Mouse (Mus musculus) embryonic facial prominence, embryonic 15.5 days (tissue): ENCODE measurements around the gene Zfp28. TPM values are rescaled to one million over a fixed set of nuclear protein-coding genes. Genes with fewer than 3 reads are reported as not detected.

Experiments used
- ATAC-seq: fragments of 200-750 bp; cut with Nextera tagmentation; 2 replicates; pipeline ENCODE4 v1.8.0; 2017; ENCODE audit warnings: low read depth, moderate TSS enrichment; ENCODE audit not compliant: insufficient number of reproducible peaks, low FRiP score, low TSS enrichment
- H3K27ac ChIP-seq: fragments of 300-500 bp; sonication (generic); replicated peaks from 2 replicates; pipeline ENCODE4 v1.5.1; 2015; ENCODE audit warnings: mild to moderate bottlenecking, inconsistent platforms
- H3K27me3 ChIP-seq: fragments of 300-500 bp; sonication (generic); 2 replicates; pipeline ENCODE4 v1.6.1; 2015; ENCODE audit warnings: inconsistent platforms
- H3K36me3 ChIP-seq: fragments of 300-500 bp; sonication (generic); 2 replicates; pipeline ENCODE4 v1.6.1; 2015; ENCODE audit warnings: mild to moderate bottlenecking, inconsistent platforms
- H3K4me1 ChIP-seq: fragments of 300-500 bp; sonication (generic); 2 replicates; pipeline ENCODE4 v1.6.1; 2015; ENCODE audit warnings: inconsistent platforms
- H3K4me2 ChIP-seq: fragments of 300-500 bp; sonication (generic); replicated peaks from 2 replicates; pipeline ENCODE4 v1.6.1; 2015; ENCODE audit warnings: mild to moderate bottlenecking, inconsistent platforms
- H3K4me3 ChIP-seq: fragments of 300-500 bp; sonication (generic); replicated peaks from 2 replicates; pipeline ENCODE4 v1.5.1; 2015; ENCODE audit warnings: mild to moderate bottlenecking, inconsistent platforms
- H3K9ac ChIP-seq: fragments of 300-500 bp; sonication (generic); 2 replicates; pipeline ENCODE4 v1.6.1; 2015; ENCODE audit warnings: inconsistent platforms
- H3K9me3 ChIP-seq: fragments of 300-500 bp; sonication (generic); replicated peaks from 2 replicates; pipeline ENCODE4 v1.6.1; 2016; ENCODE audit warnings: inconsistent platforms
- WGBS: fragments of 180-500 bp; shearing (Covaris S2); methylation state at CpG from one replicate; pipeline ENCODE4 v1.1.7; 2015; 5-methylcytosine and 5-hydroxymethylcytosine counted together
- polyA plus RNA-seq: library from polyadenylated mRNA; unstranded; fragments of >200 nt; fragmentation: Nextera tagmentation; extraction: Ambion mirVana; gene quantifications from 2 replicates; pipeline ENCODE4 v1.2.1, GENCODE M21; 2015

Gene Zfp28
- 9.5 and 10.0 TPM in 2 replicates for polyA plus RNA-seq

- Histone ChIP-seq H3K4me2 (peak within 1 kb of the TSS; percentile 83), H3K4me3 (peak within 1 kb of the TSS; percentile 73), H3K9me3 (no peaks in the 10 kb centered on the region), H3K9ac (peak within 1 kb of the TSS; percentile 68), H3K36me3 (peaks cover 8% of the 10 kb centered on the region; the same call in 1 of the 2 replicates), H3K4me1 (peaks cover 15% of the 10 kb centered on the region), H3K27ac (no peak within 1 kb of the TSS; the same call in 1 of the 2 replicates), H3K27me3 (no peaks in the 10 kb centered on the region)
- 0% methylated on average over 28 of the region's 28 CpGs for WGBS
- peak; percentile 95 for ATAC-seq
Measured at GRCm38 (mm10) chr7:6383044-6383455, at the start of gene Zfp28. Gene Zfp28 (plus strand): TSS chr7:6383295.

DNA sequence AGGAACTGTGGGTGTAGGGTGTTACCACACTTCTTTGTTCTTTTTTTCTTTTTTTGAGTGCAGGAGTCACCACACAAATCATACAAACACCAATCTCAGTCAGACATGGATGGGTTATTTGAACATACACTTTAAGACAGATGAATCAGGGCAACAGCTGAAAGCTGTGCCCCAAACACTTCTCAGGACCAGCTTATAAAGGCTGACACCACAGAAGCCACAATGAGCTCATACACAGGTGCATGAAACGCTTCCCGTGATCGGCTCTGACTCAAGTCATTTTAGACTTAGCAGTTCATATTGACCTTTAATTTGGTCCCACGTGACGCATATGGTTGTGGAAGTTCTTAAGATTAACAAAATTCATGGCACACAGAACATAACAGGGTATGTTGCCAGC, 43.2 kb upstream of the Zfp28 start:
- no peak for ATAC-seq
- no peaks in the 10 kb centered on the region for H3K36me3 ChIP-seq

DNA sequence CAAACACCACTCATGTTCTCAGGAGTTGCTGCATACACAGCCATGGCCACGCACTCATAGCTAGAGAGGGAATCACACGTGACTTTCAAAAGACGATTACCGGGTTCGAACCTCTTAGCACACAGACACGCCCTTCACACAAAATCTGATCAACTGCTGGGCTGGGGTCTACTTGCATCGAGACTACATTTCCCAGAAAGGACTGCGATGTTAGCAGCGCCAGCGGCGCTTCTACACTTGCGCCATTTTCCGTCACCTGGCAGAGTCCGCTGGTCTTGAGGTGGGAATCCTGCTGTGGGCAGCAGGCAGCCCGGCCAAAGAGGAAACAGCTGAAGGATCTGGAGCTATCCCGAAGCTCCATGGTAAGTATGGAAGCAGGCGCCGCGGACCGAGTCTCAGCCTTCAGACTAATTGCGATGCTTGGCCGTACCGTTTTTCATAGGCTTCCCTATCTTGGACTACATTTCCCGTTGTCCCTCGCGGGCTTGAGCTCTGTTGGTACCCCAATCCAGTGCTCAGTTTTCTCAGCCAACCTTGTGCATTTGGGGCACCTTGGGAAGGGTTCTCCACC, 39.5 kb upstream of the Zfp28 start, which contains the start of gene Gm3854:
TSS of gene Gm3854 (plus strand) at position 259 of the 571 bp plus-strand sequence.
- peak within 1 kb of the TSS; percentile 69 for H3K4me3 ChIP-seq
- H3K9me3 ChIP-seq = no peaks in the 10 kb centered on the region
- ATAC-seq = peak; percentile 85
- H3K9ac ChIP-seq = peak within 1 kb of the TSS; percentile 12; the same call in 1 of the 2 replicates
- H3K4me1 ChIP-seq = no peaks in the 10 kb centered on the region
- no peaks in the 10 kb centered on the region for H3K27me3 ChIP-seq
- under 1% methylated on average over 26 of the region's 26 CpGs for whole genome bisulfite sequencing
- no peaks in the 10 kb centered on the region for H3K36me3 ChIP-seq
- H3K27ac ChIP-seq = peak within 1 kb of the TSS; percentile 61; the same call in 1 of the 2 replicates
- H3K4me2 ChIP-seq = peak within 1 kb of the TSS; percentile 48

More for the DNA sequence above, 43.2 kb upstream of the Zfp28 start:
- H3K4me3 ChIP-seq = no peak overlapping the region
- H3K9ac ChIP-seq = no peak overlapping the region
- H3K9me3 ChIP-seq = no peaks in the 10 kb centered on the region
- no peak overlapping the region for H3K4me2 ChIP-seq
- no peaks in the 10 kb centered on the region for H3K27me3 ChIP-seq
- no peak overlapping the region for H3K27ac ChIP-seq
- H3K4me1 ChIP-seq = no peaks in the 10 kb centered on the region
- WGBS = 81% methylated on average over 5 of the region's 5 CpGs

- Histone ChIP-seq H3K4me2 (peak overlapping the region; percentile 48), H3K9ac (no peak overlapping the region), H3K4me1 (no peaks in the 10 kb centered on the region), H3K4me3 (peak overlapping the region; percentile 69), H3K9me3 (no peaks in the 10 kb centered on the region), H3K27ac (no peak overlapping the region), H3K27me3 (no peaks in the 10 kb centered on the region), H3K36me3 (no peaks in the 10 kb centered on the region)
- ATAC-seq = no peak
- WGBS = 25% methylated on average over 10 of the region's 10 CpGs
Measured at GRCm38 (mm10) chr7:6344124-6344523, 39.0 kb upstream of the Zfp28 start.

GRCm38 (mm10) chr7:6358121-6358520, 25.0 kb upstream of the Zfp28 start:
- ATAC-seq = no peak
- H3K9ac ChIP-seq = no peak overlapping the region

GRCm38 (mm10) chr7:6358937-6359590, 24.0 kb upstream of the Zfp28 start:
- 54% methylated on average over 10 of the region's 10 CpGs for WGBS
- Histone ChIP-seq H3K9ac (no peak overlapping the region), H3K4me2 (no peak overlapping the region), H3K36me3 (peaks cover under 1% of the 10 kb centered on the region; the same call in 1 of the 2 replicates), H3K27me3 (no peaks in the 10 kb centered on the region), H3K27ac (no peak overlapping the region), H3K4me3 (no peak overlapping the region), H3K4me1 (peaks cover 9% of the 10 kb centered on the region), H3K9me3 (no peaks in the 10 kb centered on the region)
- ATAC-seq = no peak

More at GRCm38 (mm10) chr7:6358121-6358520, 25.0 kb upstream of the Zfp28 start:
- H3K4me1 ChIP-seq = peaks cover 4% of the 10 kb centered on the region; the same call in 1 of the 2 replicates
- H3K27ac ChIP-seq = no peak overlapping the region
- no peak overlapping the region for H3K4me3 ChIP-seq
- H3K4me2 ChIP-seq = no peak overlapping the region
- H3K36me3 ChIP-seq = peaks cover 8% of the 10 kb centered on the region; the same call in 1 of the 2 replicates
- no peaks in the 10 kb centered on the region for H3K9me3 ChIP-seq
- 67% methylated on average over 2 of the region's 2 CpGs for WGBS
- no peaks in the 10 kb centered on the region for H3K27me3 ChIP-seq

DNA sequence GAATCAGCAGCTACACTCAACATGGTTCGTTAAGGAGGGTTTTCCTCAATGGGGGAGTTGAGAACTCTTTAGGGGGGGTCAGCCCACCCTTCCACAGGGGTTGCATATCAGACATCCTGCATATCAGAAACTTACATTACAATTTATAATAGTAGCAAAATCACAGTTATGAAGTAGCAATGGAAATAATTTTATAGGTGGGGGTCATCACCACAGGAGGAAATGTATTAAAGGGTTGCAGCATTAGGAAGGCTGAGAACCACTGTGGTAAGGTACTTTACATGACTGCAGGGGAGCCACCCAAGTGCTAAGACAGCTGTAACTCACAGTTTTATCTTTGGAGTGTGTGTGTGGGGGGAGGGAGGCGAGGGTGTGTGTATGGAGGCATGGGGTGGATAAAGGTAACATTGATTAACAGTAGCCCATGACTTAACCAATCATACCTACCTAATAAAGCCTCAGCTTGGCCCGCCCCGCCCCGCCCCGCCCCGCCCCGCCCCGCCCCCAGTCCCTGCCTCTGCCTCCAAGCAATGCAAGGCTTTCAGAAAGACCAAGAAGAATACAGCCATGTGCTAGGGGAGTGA, 22.5 kb upstream of the Zfp28 start:
- Histone ChIP-seq H3K9ac (no peak overlapping the region), H3K4me2 (no peak overlapping the region)
- WGBS = 13% methylated on average over 9 of the region's 9 CpGs

DNA sequence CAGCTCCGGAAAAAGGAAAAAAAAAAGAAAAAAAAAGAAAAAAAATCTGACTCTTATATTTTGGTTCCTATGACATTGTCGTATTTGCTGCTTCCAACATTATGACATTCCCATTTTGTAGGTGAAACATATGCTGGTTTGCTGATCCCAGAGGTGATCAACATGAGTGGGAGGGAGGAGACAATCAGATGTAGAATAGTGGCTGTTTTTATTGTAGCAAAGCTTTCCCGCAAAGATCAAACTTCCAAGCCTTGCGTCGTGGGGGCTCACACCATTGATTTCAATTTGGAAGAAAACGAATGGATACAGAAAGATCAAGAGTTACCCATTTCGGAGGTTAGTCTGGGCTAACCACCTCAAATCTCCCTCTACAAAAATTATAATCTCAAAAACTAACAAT, 21.3 kb upstream of the Zfp28 start:
- no peaks in the 10 kb centered on the region for H3K27me3 ChIP-seq
- H3K36me3 ChIP-seq = no peaks in the 10 kb centered on the region
- H3K27ac ChIP-seq = peak overlapping the region; percentile 94
- peak overlapping the region; percentile 28; the same call in 1 of the 2 replicates for H3K9ac ChIP-seq
- H3K4me1 ChIP-seq = peaks cover 10% of the 10 kb centered on the region
- H3K9me3 ChIP-seq = no peaks in the 10 kb centered on the region
- ATAC-seq = no peak
- peak overlapping the region; percentile 62 for H3K4me3 ChIP-seq
- 23% methylated on average over 7 of the region's 7 CpGs for WGBS
- peak overlapping the region; percentile 72 for H3K4me2 ChIP-seq

More for the DNA sequence above, 22.5 kb upstream of the Zfp28 start:
- H3K4me1 ChIP-seq = peaks cover 10% of the 10 kb centered on the region
- H3K9me3 ChIP-seq = no peaks in the 10 kb centered on the region
- no peak overlapping the region for H3K27ac ChIP-seq
- no peak overlapping the region for H3K4me3 ChIP-seq
- H3K27me3 ChIP-seq = no peaks in the 10 kb centered on the region
- no peaks in the 10 kb centered on the region for H3K36me3 ChIP-seq
- ATAC-seq = no peak

DNA sequence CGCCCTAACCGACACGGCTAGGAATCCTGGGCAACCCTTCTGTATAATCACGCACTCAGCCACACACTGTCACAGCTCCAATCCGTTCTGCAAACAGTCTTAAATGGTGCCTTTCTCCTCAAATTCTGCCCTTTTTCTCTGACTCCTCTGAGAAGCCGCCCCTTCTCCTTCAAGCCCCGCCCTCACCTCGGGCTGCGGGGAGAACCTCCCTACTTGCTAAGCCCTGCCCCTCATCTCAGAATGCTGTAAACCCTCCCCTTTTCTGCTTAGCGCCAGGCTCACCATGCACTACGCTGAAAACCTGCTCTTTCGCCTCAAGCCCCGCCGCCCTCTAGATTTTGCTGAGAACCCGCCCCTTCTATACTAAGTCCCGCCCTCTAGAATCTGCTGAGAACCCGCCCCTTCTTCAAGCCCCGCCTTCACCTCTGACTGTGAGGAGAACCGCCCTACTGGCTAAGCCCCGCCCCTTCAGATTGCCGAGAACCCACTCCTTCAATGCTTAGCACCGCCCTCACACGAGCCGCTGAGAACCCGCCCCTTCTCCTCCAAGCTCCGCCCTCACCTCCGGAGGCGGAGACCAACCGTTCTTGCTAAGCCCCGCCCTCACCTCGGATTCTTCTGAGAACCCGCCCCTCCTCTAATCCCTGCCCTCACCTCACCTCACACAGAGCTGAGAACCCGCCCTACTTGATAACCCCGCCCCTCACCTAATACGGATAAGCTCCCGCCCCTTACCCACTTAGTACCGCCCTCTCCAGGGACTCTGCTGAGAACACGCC, 20.6 kb upstream of the Zfp28 start:
- Histone ChIP-seq H3K9ac (peak overlapping the region; percentile 28), H3K27me3 (no peaks in the 10 kb centered on the region), H3K4me1 (peaks cover 10% of the 10 kb centered on the region), H3K27ac (peak overlapping the region; percentile 94), H3K4me2 (peak overlapping the region; percentile 72), H3K36me3 (no peaks in the 10 kb centered on the region), H3K4me3 (peak overlapping the region; percentile 62), H3K9me3 (no peaks in the 10 kb centered on the region)
- ATAC-seq = peak; percentile 94
- under 1% methylated on average over 38 of the region's 38 CpGs for WGBS

- no peaks in the 10 kb centered on the region for H3K27me3 ChIP-seq
- H3K36me3 ChIP-seq = no peaks in the 10 kb centered on the region
- peak within 1 kb of the TSS; percentile 62 for H3K4me3 ChIP-seq
- H3K27ac ChIP-seq = peak within 1 kb of the TSS; percentile 94
- H3K4me1 ChIP-seq = peaks cover 10% of the 10 kb centered on the region
- peak within 1 kb of the TSS; percentile 51 for H3K9ac ChIP-seq
- peak; percentile 84 for ATAC-seq
- no peaks in the 10 kb centered on the region for H3K9me3 ChIP-seq
- peak within 1 kb of the TSS; percentile 72 for H3K4me2 ChIP-seq
- WGBS = under 1% methylated on average over 23 of the region's 23 CpGs
Measured at GRCm38 (mm10) chr7:6363047-6363488, 20.0 kb upstream of the Zfp28 start, which contains the start of gene Zfp78. Gene Zfp78 (plus strand): TSS chr7:6363280.
